Mouse (Mus musculus): ENCODE measurements around the gene Palm. TPM values are rescaled to one million over a fixed set of nuclear protein-coding genes. Genes with fewer than 3 reads are reported as not detected.

Palm gene
- polyA plus RNA-seq, 1 experiment: 15.4 TPM

GRCm38 (mm10) chr10:79851653-79852052, 58.3 kb downstream of the Palm start:
- no peak for DNase-seq (ENCODE audit: low read depth, low spot score)
- WGBS: 26% methylated on average over 3 of the region's 3 CpGs

GRCm38 (mm10) chr10:79852107-79852789, 58.9 kb downstream of the Palm start:
- 9% methylated on average over 9 of the region's 9 CpGs for WGBS
- DNase-seq (ENCODE audit: low read depth, low spot score): no peak

DNA sequence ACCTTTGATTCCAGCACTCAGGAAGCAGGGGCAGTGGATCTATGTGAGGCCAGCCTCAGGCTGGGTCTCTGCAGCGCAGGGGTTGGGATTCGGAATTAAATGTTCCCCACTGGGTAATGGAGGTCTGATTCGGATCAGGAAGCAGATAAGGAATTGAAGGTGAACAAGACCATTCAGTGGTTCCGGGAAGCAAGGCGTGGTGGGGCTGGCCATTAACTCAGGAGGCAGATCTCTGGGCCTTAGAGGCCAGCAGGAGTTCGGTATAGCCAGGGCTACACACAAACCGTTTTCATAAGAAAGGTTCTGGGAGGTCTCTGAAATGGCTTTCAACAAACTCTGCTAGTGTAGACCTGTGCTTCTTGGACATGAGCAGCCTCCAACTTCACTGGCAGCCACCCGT, 59.5 kb downstream of the Palm start:
- WGBS: 8% methylated on average over 8 of the region's 8 CpGs
- no peak for DNase-seq (ENCODE audit: low read depth, low spot score)

DNA sequence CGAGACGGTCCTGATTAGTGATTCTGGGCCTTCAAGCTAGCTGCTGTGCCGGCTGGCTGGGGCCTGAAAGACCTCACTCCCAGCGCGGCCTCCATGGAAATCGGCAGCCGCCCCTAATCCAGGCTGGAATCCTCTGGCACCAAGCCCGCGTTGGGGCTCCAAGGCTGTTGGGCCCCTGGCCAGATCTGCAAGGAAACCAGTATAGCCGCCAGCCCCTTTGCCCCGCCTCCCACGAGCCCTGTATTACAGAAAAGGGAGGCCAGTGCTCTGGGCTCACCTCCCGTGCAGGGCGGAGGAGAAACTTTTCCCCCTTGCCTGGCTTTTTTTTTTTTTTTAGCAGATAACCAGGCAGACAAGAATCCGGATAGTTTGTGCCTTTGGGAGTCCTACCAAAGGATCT, 60.0 kb downstream of the Palm start:
- no peak for DNase-seq (ENCODE audit: low read depth, low spot score)
- WGBS: under 1% methylated on average over 15 of the region's 15 CpGs

DNA sequence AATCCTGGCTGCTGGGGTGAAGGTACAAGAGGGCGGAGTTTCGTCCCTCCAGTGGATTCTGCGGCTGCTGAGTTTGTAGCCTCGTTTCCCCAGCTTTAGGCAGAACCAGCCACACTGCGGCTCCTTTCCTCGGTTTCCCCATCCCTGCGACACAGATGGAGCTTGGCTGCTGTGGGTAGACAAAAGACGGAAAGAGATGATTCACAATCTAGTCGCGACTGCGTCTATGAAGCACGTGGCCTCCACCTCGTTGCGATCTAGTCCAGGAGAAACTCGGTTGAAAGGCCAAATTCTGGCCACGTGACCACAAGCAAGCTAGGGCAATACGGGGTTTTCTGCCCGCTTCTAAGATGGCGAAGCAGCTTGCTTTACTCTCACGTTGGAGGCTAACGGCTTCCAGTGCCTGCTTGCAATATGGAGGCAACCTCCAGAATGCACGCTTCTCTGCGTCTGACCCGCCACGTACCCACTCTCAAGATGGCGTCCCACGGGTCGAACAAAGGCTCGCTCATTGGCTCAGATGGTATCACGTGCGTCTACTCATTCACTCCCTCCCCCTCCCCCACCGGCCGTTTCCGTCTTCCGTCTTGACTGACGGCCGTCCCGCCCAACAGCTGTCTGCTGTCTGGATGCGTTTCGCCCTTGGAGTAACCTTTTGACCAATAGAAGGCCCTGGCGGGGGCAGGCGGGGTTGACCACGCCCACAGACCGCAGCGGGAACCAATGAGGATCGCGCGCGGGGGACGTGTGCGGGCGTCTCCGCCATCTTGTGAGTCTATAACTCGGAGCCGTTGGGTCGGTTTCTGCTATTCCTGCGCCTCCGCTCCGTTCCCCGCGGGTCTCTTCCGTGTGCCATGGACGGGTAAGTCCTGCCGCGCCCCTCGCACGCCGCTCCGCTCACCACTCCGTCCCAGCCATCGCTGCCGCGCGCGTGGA, 60.8 kb downstream of the Palm start, which contains the start of gene Ptbp1:
Gene Ptbp1, plus strand, starts transcription at position 568 of the 936 bp plus-strand sequence.
- DNase-seq (ENCODE audit: low read depth, low spot score): peak; percentile 100
- WGBS: under 1% methylated on average over 75 of the region's 75 CpGs

DNA sequence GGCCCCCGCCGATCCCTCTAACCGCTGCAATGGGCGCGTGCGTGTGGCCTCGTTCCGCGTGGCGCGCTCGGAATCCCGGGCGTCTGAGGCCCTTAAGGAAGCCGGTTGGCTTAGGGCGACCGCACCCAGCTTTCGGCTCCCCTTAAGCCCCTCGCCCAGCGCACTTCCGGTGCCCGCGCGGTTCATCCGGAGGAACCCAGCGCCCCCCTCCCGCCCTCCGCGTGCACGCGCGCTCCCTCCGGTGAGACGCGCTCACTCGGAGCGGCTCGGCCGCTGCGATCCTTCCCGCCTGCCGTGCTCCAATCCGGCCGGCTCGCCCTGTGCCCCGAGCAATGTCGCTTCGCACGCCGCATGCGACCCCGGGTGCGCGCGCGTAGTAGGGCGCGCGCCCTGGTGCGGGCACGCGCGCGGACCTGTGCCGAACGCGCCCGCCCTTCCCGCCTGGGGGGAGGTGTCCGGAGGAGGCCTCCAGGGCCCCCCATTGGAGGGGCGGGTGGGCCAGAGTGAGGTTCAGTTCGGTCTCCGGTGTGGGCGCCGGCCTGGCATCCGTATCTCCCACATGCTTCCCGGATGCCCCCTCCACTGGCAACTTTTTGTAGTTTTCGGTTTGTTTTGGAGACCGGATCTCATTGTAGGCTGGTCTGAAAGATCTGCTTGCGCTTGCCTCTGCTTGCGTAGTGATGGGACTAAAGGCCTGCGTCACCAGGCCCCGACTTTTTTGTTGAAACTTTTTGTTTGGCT, 61.6 kb downstream of the Palm start:
- no peak for DNase-seq (ENCODE audit: low read depth, low spot score)
- WGBS: under 1% methylated on average over 83 of the region's 83 CpGs

DNA sequence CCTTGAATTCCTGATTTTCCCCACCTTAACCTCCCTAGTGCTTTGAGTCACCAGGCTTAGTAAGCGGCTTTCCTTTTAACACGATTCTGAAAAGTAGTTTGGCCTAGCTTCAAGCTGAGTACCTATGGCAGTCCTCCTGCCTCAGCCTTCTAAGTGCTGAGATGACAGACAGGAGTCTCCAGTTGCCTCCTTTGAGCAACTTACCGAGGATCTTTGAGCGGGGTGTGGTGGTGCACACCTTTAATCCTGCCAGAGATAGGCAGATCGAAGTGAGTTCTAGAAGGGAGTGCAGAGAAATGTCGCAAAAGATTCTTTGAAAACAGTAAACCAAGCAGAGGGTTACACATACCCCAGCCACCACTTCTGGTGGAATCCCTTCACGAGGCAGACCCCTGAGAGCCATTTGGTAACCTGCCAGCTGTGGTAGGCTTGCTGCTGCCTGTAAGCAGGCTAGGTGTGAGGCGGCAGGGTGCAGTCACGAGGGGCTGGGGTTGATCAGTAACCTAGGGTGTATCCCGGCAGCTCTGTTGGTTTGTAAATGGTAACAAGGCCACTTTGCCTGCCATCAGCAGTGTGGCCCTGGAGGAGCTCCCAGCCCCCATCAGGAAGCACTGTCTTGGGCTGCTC, 62.3 kb downstream of the Palm start:
- under 1% methylated on average over 10 of the region's 10 CpGs for WGBS
- no peak for DNase-seq (ENCODE audit: low read depth, low spot score)

DNA sequence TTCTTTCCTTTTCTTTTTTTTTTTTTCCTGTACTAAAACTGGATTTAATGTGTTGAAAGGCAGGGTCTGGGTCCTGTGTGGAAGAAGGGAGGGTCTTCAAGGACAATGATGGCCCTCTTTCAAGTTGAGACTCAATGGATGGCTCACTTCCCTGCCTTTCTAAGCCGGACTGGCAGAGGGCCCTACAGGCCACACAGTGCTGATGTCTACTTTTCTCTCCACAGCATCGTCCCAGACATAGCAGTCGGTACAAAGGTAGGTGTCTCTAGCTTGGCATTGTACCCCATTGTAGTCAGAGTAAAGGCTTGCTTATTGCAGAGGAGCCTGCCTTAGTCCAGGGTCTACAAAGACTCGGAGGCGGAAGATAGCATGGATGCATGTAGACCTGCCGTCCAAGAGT, 62.9 kb downstream of the Palm start:
- WGBS: 5% methylated on average over 6 of the region's 6 CpGs
- no peak for DNase-seq (ENCODE audit: low read depth, low spot score)

DNA sequence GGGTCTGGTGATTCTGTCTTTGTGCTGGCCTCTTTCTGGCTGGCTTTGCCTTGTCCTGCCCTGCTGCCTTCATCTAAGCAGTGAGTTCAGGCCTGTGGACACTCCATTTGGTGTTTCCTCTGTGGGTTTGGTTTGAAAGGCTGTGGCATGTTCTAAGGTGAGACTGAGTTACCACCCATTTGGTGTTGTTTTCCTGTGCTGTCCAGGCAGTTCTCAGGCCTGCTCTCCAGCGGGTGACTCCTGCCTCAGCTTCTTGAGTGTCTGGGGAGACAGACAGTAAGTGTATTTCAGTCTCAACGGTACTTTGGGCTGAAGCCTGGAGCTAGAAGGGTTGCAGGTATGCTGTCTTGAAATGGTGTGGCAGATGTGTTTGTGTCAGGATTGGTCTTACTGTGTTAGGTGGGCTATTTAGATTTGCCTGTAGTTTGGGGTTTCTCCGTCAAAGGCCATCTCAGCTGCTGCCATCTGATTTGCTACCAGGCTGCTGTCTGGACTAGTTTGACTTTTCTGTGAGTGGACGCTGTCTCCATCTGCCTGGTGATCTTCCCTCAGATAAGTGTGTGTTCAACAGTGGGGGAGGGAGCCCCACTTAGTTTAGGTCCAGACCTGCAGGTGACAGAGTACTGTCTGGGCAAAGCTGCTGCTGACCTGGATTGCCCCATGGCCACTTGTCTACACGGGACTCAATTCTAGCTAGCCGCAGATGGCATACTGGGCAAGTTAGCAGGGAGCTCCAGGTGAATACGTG, 63.5 kb downstream of the Palm start:
- WGBS: 3% methylated on average over 7 of the region's 7 CpGs
- no peak for DNase-seq (ENCODE audit: low read depth, low spot score)

DNA sequence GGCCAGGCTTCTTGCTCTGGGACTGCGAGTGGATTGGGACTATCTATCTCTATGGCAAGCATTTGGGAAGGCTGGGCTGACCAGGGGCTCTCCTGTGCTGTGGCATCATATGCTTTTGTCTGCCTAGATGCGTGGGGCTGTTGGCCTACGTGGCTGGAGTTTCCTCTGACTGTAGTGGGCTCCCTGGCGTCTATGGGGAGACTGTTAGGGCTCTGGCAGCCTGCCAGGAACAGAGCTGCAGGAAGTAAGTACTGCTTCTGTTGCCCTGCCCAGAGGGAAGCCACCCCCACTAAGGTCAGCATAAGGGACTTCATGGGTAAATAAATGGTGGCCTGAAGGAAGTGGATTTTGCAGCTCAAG, 64.1 kb downstream of the Palm start:
- no peak for DNase-seq (ENCODE audit: low read depth, low spot score)
- WGBS: 0% methylated on average over 4 of the region's 4 CpGs

GRCm38 (mm10) chr10:79857894-79858293, 64.5 kb downstream of the Palm start:
- DNase-seq (ENCODE audit: low read depth, low spot score): no peak
- WGBS: 40% methylated on average over 2 of the region's 2 CpGs

DNA sequence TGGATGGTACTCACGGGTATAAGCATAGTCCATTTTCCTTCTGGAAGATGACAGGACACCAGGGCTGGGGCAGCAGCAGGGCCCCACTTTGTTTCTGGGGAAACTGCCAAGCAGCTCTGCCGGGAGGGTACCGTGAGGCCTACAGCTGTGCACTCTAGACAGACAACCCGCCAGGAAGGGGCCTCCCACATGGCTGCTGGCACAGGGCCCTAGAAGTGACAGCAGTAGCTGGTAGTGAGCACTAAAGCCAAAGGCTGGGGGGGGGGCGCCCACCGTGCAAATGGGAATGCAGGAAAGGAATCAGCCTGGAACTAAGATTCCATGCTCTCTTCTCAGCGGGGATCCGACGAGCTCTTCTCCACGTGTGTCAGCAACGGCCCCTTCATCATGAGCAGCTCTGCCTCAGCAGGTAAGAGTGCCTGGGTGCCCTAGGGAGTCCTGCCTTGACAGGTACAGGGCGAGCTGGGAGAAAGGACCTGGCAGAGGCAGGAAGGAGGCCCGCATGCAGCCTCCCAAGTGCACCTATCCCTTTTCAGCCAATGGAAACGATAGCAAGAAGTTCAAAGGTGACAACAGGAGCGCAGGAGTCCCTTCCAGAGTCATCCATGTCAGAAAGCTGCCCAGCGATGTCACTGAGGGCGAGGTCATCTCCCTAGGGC, 65.2 kb downstream of the Palm start:
- WGBS: 20% methylated on average over 17 of the region's 17 CpGs
- no peak for DNase-seq (ENCODE audit: low read depth, low spot score)

- DNase-seq (ENCODE audit: low read depth, low spot score): no peak
- WGBS: 56% methylated on average over 11 of the region's 11 CpGs
These were observed 65.7 kb downstream of the Palm start for GRCm38 (mm10) chr10:79859116-79859515.

DNA sequence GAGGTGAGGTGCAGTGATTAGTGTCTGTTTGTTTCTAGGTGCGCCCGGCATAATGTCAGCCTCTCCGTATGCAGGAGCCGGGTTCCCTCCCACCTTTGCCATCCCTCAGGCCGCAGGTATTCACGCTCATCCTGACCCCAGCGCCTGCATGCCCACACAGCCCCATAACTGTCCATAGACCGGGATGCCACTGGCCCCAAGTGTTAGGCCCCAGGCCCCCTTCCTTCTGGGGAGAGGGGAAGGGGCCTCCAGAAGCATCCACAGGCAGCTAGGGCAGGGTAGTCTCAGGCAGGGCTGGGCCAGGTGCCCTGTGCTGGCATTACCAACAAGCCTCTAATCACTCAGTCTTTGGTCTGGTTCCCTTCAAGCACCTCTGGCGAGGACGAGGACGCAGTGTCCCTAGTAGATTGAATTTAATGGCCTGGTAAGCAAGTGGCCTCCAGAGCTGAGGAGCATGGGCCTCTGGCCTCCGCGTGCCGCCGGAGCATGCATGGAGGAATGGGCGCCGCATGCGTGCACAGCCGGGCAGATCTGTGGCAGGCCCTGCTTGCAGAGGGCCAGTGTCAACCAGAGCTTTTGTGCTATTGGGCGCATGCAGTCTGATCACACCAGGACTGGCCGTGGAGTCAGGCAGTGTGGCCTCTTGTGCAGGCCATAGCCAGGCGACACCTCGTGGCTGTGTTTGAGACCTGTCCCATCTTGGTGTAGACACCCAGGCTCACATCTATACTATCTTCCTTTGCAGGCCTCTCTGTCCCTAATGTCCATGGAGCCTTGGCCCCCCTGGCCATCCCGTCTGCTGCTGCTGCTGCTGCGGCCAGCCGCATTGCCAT, 66.9 kb downstream of the Palm start:
- DNase-seq (ENCODE audit: low read depth, low spot score): no peak
- 83% methylated on average over 26 of the region's 26 CpGs for WGBS

- WGBS: 37% methylated on average over 25 of the region's 25 CpGs
- DNase-seq (ENCODE audit: low read depth, low spot score): no peak
These were observed 68.1 kb downstream of the Palm start for GRCm38 (mm10) chr10:79861230-79862048.

- no peak for DNase-seq (ENCODE audit: low read depth, low spot score)
- WGBS: 59% methylated on average over 23 of the region's 23 CpGs
These were observed 68.8 kb downstream of the Palm start for GRCm38 (mm10) chr10:79862049-79862788.

All from large intestine, adult 2 months (tissue).